Mouse (Mus musculus) lung, adult 2 months (tissue): ENCODE data around the gene Cyp3a25. TPM values are rescaled to one million over a fixed set of nuclear protein-coding genes. Genes with fewer than 3 reads are reported as not detected.
"Not testable (repeated sequence)": the region's sequence is repeated elsewhere in the genome, so short reads cannot be mapped to it uniquely, and the experiment has no call there.

Source experiments
- DNase-seq: peaks from one replicate; pipeline ENCODE4 v3.0.0; 2022
- H3K4me1 ChIP-seq: fragments of 200-500 bp; 2 replicates; pipeline ENCODE4 v1.6.1; 2011; ENCODE audit warnings: low read length; ENCODE audit not compliant: control insufficient read depth, insufficient read depth
- H3K4me3 ChIP-seq: fragments of 200-500 bp; replicated peaks from 2 replicates; pipeline ENCODE3; 2011; ENCODE audit warnings: low read depth, mild to moderate bottlenecking, control low read depth, low read length; ENCODE audit errors: extremely low read depth
- CTCF ChIP-seq: fragments of 200-500 bp; IDR thresholded peaks from 2 replicates; pipeline ENCODE4 v1.5.1; 2011; ENCODE audit warnings: mild to moderate bottlenecking, low read length, control low read depth; ENCODE audit not compliant: insufficient read depth
- POLR2A ChIP-seq: fragments of 200-500 bp; IDR thresholded peaks from 2 replicates; pipeline ENCODE4 v1.6.1; 2011; ENCODE audit warnings: low read depth, mild to moderate bottlenecking, control low read depth, low read length, borderline replicate concordance; ENCODE audit errors: extremely low read depth
- WGBS: fragments of 180-500 bp; shearing (Covaris S2); methylation state at CpG from one replicate; pipeline ENCODE4 v1.1.7; 2018; 5-methylcytosine and 5-hydroxymethylcytosine counted together
- polyA plus RNA-seq: library from polyadenylated mRNA; depleted of rRNA; stranded (reverse); fragments of >200 nt; gene quantifications from 2 replicates; pipeline ENCODE4 v1.2.3, GENCODE M21; 2012; rRNA removed

Gene Cyp3a25
- polyA plus RNA-seq: 0.17 TPM in 1 of 2 replicates, not detected in the other

DNA sequence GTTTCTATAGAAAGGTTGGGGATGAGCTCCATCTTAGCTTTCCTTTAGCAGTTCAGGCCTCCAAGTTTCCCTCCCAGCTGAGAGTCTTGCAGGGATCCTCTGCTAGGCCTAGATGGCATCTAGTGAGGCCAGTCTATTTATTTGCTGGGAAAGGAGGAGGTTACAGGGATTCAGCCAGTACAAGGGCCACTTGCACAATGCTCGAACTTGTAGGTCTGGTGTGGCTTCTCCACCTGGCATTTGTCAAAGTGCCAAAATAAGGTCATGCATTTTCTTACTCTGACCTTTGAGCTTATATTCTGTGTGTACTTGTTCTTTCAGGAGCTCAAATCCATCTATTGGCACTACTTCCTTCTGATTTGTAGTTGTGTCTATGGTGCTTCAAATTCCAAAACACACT is at the start of gene Cyp3a25:
TSS of gene Cyp3a25 (minus strand) at position 110 of the 400 bp plus-strand sequence.
- WGBS: 59% methylated on average over 1 of the region's 1 CpGs
- not testable (repeated sequence) for H3K4me3 ChIP-seq, H3K4me1 ChIP-seq, DNase-seq

DNA sequence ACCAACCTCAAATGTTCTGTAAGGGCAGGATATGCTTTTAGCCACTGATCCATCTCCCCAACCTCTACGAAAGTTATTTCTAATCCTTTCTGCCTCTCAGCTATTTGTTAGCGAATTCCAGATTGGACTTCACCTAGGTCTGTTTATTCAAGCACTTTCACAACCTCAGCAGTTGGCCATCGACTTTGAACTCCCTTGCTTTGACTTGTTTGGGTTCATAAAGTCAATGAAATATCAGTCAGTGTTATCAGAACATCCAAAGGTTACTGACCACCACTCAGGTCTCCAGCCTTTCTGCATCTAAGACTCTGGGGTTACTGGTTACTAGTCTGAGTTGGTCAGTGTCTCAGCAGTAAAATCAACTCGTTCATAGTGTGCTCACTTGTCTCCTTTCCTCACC is 11.7 kb upstream of the Cyp3a25 start:
- no peak for TF ChIP-seq POLR2A
- no peak for TF ChIP-seq CTCF
- no peaks in the 10 kb centered on the region for H3K4me1 ChIP-seq
- no peak for DNase-seq
- 37% methylated on average over 4 of the region's 4 CpGs for WGBS
- no peak overlapping the region for H3K4me3 ChIP-seq

DNA sequence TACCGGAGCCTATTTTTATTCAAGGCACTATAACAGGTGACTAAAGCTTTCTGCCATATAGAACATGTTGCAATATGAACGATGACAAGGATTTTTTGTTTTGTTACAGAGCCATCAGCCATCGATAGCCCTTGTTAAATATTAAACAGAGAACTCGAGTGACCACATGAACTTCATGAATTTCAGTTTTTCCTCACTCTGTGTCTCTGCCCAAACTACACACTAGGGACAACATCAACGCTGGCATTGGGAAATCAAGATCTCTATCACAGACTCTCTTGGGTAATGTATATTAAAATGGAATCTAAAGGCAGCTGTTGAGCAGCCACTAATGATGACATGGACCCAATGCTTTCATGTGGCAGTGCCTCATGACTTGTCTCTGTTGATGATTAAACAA is 8.9 kb upstream of the Cyp3a25 start:
- H3K4me1 ChIP-seq: no peaks in the 10 kb centered on the region
- 72% methylated on average over 5 of the region's 5 CpGs for WGBS
- DNase-seq: no peak
- no peak overlapping the region for H3K4me3 ChIP-seq
- TF ChIP-seq CTCF (no peak), POLR2A (no peak)

DNA sequence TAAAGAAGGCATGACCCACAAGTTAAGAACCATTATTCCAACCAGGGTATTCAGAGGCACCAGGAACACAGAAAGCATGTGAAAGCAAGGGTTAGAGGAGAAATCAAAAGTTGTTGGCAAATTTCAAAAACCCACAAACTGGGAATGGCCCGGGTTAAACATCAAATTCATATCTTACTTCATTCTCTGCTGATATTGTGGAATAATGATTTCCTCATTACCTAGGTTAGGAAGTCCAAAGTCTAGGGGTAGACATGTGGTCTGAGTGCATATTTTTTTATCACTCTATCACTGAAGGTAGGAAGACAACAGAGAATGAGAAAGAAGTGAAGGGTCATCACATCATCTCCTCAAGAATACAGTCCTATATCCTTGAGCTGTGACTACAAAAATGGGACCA is 1.8 kb upstream of the Cyp3a25 start:
- TF ChIP-seq CTCF (no peak), POLR2A (no peak)
- 72% methylated on average over 1 of the region's 1 CpGs for WGBS
- no peak for DNase-seq
- no peaks in the 10 kb centered on the region for H3K4me1 ChIP-seq
- no peak overlapping the region for H3K4me3 ChIP-seq

DNA sequence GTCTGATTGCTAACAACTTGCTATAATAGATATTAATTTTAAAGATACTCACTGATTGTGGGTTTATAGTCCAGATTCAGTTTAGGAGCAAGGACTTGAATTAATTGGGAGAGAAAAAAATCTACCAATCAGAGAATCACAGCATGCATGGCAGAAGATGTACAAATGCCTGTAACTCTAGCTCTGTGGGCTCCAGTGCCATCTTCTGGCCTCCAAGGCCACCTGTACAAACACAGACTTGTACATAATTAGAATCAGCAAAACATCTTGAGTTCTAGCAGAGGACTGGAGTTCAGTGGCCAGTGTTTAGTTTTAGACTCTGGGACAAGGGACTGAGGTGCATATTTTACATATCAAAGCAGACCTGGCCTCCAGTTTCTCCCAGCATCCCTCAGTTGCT is 42.3 kb downstream of the Cyp3a25 start:
- Histone ChIP-seq H3K4me1 (no peaks in the 10 kb centered on the region), H3K4me3 (no peak overlapping the region)
- DNase-seq: no peak
- TF ChIP-seq CTCF (no peak), POLR2A (no peak)

Other genes starting within 250 kb of the Cyp3a25 start
- not detected in 2 replicates for gene Cyp3a44, start 203.7 kb downstream of the Cyp3a25 start, polyA plus RNA-seq
- 0.05 and 0.32 TPM in 2 replicates for gene Cyp3a11, start 129.7 kb downstream of the Cyp3a25 start, polyA plus RNA-seq
- gene Cyp3a59, start 69.6 kb upstream of the Cyp3a25 start, polyA plus RNA-seq: not detected in 2 replicates
- not detected in 2 replicates for gene Gm5565, start 150.9 kb upstream of the Cyp3a25 start, polyA plus RNA-seq
- not detected in 2 replicates for gene Gm6309, start 161.1 kb upstream of the Cyp3a25 start, polyA plus RNA-seq
- 0.85 and 0.92 TPM in 2 replicates for gene 1700001J03Rik, start 175.7 kb upstream of the Cyp3a25 start, polyA plus RNA-seq
- gene Rnf6, start 211.9 kb upstream of the Cyp3a25 start, polyA plus RNA-seq: 15.7 and 25.9 TPM in 2 replicates
- gene Cdk8, start 221.6 kb upstream of the Cyp3a25 start, polyA plus RNA-seq: 28.4 and 33.8 TPM in 2 replicates